Mouse (Mus musculus) adrenal gland, adult 2 months (tissue): ENCODE measurements around the gene Lmtk2. TPM values are rescaled to one million over a fixed set of nuclear protein-coding genes. Genes with fewer than 3 reads are reported as not detected.

Experiments
- DNase-seq: peaks from one replicate; pipeline ENCODE4 v3.0.0; 2021
- polyA plus RNA-seq: library from polyadenylated mRNA; depleted of rRNA; stranded (reverse); fragments of >200 nt; gene quantifications from 2 replicates; pipeline ENCODE4 v1.2.3, GENCODE M21; 2012
- total RNA-seq, 2 experiments: library from RNA; stranded (reverse); gene quantifications; 2 replicates each; pipeline ENCODE4 v1.2.3; 2021

Gene Lmtk2
- total and polyA plus RNA-seq, 3 experiments, result 14.6 to 36.1 (median 32.1) TPM

DNA sequence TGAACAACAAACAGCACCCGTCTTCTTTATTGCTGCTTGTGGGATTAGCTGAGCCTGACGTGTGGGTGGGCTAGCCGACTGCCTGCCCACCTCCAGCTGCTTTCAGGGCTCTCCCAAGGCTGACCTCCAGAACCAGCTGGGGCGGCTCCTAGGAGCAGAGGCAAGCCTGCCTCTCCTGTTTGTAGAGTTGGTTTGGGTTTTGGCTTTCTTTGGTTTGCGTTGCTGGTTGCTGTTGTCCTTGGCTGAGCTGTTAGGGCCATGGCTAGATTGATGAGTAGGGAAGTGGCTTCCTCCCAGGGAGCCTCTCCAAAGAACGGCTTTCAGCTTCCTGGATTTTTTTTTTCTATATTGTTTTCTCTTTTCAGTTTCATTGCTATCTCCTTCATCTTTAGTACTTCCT is 78.0 kb downstream of the Lmtk2 start:
- peak; percentile 54 for DNase-seq

GRCm38 (mm10) chr5:144181249-144181648 is 81.0 kb downstream of the Lmtk2 start:
- DNase-seq, result no peak

DNA sequence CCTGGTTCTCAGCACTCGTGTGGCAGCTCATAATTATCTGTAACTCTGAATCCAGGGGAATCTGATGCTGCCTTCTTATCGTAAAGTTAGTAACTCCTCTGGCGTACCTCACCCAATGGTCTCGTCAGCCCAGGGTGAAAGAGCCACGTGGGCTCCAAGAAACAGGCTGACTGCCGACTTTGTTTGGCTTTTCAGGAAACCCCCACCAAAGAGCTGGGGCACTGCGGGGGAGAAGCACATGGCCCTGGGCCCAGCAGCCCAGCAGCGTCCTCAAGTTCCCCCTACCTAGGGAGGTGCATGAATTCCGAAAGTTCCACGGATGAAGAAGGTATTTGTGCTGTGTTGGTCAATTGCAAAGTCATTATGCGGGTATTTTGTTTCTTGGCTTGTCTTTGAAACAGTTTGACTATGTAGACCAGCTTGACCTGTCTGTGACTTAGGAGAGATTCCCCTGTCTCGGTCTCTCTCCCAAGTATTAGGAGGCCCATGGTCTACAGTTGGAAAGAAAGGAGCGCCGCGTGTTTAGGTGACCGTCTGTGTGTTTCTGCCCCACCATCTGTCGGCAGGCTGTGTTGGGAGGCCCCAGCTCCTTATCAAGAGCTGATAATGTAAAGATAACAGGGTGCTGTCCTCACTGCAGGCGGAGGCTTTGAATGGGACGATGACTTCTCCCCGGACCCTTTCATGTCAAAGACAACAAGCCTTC is 82.5 kb downstream of the Lmtk2 start:
- DNase-seq, result no peak

GRCm38 (mm10) chr5:144183248-144183559 is 83.0 kb downstream of the Lmtk2 start:
- DNase-seq, result no peak

- DNase-seq, result no peak
Measured at GRCm38 (mm10) chr5:144183647-144184335, 83.6 kb downstream of the Lmtk2 start.

GRCm38 (mm10) chr5:144184350-144185045 is 84.3 kb downstream of the Lmtk2 start:
- no peak for DNase-seq

GRCm38 (mm10) chr5:144188422-144188821 is 88.2 kb downstream of the Lmtk2 start:
- DNase-seq, result no peak

DNA sequence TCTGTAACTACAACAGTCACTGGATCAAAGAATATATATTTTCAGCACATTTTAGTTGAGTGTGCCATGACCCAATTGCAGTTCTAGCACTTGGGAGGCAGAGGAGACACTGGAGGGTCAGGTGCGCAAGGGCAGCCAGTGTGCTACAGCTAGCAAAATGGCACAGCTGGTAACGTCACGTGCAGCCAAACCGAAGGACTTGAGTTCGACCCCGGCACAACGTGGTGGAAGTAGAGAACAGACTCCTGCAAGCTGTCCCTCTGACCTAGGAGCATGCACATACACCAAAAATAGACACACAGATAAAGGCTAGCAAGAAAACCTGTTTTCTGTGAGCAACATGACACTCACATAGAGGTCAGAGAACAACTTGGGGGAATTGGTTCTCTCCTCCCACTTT is 89.1 kb downstream of the Lmtk2 start:
- no peak for DNase-seq

DNA sequence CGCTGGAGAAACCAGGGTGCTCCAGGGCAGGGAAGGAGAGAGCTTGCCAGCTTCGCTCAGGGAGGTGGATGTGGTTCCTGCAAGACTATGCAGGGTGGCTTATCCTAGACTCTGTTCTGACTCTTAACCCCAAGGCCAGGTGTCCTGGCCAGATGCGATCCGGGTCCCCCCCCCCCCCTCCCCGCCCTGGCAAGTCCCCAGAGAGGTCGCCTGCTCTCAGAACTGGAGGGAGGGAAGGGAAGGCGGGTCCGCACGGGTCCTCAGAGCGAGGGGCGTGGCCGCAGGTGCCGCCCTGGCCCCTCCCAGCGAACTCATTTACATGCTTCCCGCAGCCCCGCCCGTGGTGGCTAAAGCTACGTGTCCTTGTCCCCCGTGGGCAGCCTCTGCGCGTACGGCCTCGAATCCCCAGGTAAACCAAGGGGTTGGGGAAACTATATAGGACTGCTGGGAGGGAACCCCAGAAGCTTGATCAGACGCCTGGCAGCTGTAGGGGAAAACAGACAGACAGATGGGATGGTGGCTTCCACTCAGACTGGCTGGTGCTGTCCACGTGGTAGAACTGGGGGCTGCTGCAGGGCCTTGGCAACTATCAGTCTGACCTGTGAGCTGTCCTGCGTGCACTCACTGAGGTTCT is 89.8 kb downstream of the Lmtk2 start, which contains the start of gene Bhlha15:
TSS of gene Bhlha15 (plus strand) at position 337 of the 634 bp plus-strand sequence.
- DNase-seq, result peak; percentile 80

DNA sequence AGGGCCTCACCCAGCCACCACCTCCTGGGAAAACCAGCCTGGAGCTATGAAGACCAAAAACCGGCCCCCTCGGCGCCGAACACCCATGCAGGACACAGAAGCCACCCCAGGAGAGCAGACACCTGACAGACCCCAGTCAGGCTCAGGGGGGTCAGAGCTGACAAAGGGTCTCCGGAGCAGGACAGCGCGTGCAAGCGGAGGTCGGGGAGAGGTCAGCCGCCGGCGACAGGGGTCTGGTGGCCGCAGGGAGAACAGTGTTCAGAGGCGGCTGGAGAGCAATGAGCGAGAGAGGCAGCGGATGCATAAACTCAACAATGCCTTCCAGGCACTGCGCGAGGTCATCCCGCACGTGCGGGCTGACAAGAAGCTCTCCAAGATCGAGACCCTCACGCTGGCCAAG is 90.8 kb downstream of the Lmtk2 start:
- no peak for DNase-seq

- DNase-seq, result no peak
Measured at GRCm38 (mm10) chr5:144192673-144193072, 92.4 kb downstream of the Lmtk2 start.

- DNase-seq, result no peak
Measured at GRCm38 (mm10) chr5:144194416-144194815, 94.2 kb downstream of the Lmtk2 start.

- no peak for DNase-seq
Measured at GRCm38 (mm10) chr5:144195567-144195966, 95.3 kb downstream of the Lmtk2 start.

GRCm38 (mm10) chr5:144200616-144201015 is 100.4 kb downstream of the Lmtk2 start:
- DNase-seq, result no peak

GRCm38 (mm10) chr5:144202430-144202829 is 102.2 kb downstream of the Lmtk2 start:
- no peak for DNase-seq

- no peak for DNase-seq
Measured at GRCm38 (mm10) chr5:144203398-144203959, 103.2 kb downstream of the Lmtk2 start.

DNA sequence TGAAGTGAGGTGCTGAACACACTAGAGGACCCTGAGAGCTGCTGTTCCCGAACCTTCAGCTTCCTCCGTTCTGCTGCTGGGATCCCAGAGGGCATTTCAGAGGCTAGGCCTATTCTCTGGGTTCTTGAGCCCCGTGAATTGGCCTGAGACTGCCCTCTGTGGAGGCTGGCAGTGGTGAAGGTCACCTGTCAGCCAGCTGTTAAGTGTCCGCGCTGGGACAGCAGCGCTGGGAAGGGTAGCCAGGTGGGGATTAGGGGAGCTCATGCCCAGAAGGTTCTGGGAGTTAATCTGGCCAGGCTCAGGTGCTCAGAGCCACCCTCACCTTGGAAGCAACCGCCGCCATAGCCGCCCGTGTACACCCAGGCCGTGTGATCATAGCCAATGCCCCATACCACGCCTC is 104.1 kb downstream of the Lmtk2 start:
- no peak for DNase-seq

DNA sequence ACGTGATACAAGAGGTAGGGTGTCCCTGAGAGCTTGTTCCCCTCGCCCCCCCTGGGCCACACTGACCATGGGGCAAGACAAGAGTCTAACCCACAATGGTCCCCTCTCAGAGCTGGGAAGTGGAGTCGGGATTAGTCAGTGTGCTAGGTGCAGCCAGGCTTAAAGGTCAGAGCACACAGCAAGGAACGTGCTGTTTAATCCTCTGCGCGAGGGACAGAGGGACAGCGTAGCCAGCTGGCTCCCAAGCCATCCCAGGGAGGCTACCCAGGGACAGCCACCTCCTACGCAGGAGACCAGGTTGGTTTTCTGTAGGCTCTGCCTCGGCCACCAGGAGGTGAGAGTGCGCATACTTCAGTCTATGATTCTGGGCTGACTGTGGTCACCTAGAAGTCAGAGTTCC is 104.7 kb downstream of the Lmtk2 start:
- no peak for DNase-seq

GRCm38 (mm10) chr5:144206069-144206468 is 105.8 kb downstream of the Lmtk2 start:
- DNase-seq, result no peak

GRCm38 (mm10) chr5:144207478-144207877 is 107.2 kb downstream of the Lmtk2 start:
- no peak for DNase-seq

DNA sequence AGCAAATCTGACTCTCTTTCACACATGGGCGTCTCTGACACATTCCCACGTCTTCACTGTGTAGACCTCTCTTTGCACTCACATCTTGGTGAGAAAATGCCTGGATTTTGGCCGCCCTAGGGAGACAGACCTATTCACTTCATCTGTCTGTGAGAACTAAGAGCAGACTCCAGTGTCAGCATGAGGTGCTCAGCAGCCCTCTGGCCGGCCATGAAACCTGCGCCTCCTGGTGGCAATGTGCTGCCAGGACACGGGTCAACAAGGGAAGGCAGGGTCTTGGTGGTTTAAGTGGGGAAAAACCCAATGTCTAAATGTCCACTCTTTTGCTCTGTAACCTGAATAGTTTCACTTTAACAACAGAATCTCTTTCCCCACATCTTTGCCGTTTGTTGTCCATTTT is 114.2 kb downstream of the Lmtk2 start:
- peak; percentile 64 for DNase-seq

DNA sequence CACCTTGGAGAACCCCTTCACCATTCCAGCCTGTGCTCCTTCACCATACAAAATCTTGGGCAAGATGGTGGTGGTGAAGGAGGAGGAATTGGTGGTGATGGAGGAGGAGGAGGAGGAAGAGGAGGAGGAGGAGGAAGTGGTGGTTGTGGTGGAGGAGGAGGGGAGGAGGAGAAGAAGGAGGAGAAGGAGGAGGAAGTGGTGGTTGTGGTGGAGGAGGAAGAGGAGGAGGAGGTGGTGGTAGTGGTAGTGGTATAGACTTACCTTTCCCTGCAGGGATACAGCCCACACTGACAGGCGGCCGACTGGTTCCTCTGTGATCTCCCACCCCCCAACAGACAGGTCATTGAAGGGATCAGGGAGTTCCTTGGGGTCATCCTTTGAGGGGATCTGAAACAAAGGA is 115.8 kb downstream of the Lmtk2 start:
- DNase-seq, result no peak
